Mouse (Mus musculus) left cerebral cortex, postnatal 10 days (tissue): ENCODE measurements around the gene Nucks1. TPM values are rescaled to one million over a fixed set of nuclear protein-coding genes. Genes with fewer than 3 reads are reported as not detected.

Experiments used
- DNase-seq, 2 experiments: peaks; one replicate each; pipeline ENCODE4 v3.0.0; 2021 to 2022; ENCODE audit warnings: low spot score in 2 of 2, mixed read lengths in 1 of 2; ENCODE audit errors: extremely low spot score in 1 of 2
- intact Hi-C: fragments of 180-260 bp; cut with DNase I; formaldehyde crosslinking; loops from one replicate; pipeline ENCODE4 v1.15.1; 2025
- total RNA-seq, 2 experiments: library from RNA; stranded (reverse); gene quantifications; 2 replicates each; pipeline ENCODE4 v1.2.3; 2021

The Nucks1 gene
- total RNA-seq, 2 experiments from 2014 or later = 204 to 210 TPM

GRCm38 (mm10) chr1:131910674-131911558, 582 bp downstream of the Nucks1 start:
- peak; percentile 37 to 87 for DNase-seq
- intact Hi-C loops = no loop called here

DNA sequence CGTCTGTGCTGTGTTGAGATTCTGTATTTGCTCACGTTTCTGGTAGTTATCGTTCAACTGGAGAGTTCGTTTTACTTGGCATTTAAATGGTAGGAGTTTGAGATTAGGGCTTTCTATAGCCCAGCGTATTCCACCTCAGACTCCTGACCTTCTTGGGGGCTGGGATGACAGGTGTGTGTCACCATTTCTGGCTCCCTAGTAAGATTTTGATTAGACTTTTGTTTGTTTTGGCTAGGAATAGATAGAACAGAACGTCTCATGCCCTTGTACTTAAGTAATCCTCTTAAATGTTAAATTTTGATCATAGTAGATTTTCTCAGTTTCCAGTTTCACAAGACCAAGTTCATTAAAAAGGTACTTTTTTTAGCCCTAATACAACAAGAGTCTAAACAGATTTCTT, 7.3 kb downstream of the Nucks1 start:
- DNase-seq = no peak
- intact Hi-C loops = loop anchor here (2.0 kb wide), 1 partner anchor 15 kb away; no protein-coding TSS in a partner anchor

- intact Hi-C loops = loop anchor here (2.0 kb wide), 1 partner anchor 14 kb away; no protein-coding TSS in a partner anchor
- no peak for DNase-seq
Measured at GRCm38 (mm10) chr1:131919052-131919451, 8.7 kb downstream of the Nucks1 start.

- intact Hi-C loops = no loop called here
- no peak for DNase-seq
Measured at GRCm38 (mm10) chr1:131922100-131922499, 11.8 kb downstream of the Nucks1 start.

DNA sequence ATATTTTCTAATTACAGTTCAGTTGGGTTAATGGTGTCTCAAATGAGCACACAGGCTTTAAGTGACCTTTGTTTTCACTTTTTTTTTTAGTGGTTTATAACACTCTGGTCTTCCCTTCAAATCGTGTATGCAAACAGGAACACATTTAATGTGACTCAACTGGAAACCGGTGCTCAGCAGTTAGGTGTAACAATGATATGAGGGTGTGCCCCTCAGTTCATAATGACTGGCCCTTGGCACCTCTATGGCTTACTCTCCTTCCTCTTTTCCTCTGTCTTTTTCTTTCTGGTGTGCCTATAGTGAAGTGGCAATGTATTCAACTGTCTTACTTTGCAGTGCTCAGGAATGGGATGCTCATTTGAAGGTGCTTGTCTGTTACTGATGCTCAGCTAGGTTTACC, 23.1 kb downstream of the Nucks1 start:
- intact Hi-C loops = loop anchor here (2.0 to 10.0 kb wide), 2 partner anchors 15 to 111 kb away; no protein-coding TSS in a partner anchor
- DNase-seq = no peak

GRCm38 (mm10) chr1:131937659-131938305, 27.4 kb downstream of the Nucks1 start:
- intact Hi-C loops = loop anchor here (10.0 kb wide), 1 partner anchor 107 kb away; no protein-coding TSS in a partner anchor
- peak; percentile 38 to 72 for DNase-seq

GRCm38 (mm10) chr1:131938811-131939210, 28.5 kb downstream of the Nucks1 start:
- intact Hi-C loops = loop anchor here (10.0 kb wide), 1 partner anchor 106 kb away; no protein-coding TSS in a partner anchor
- DNase-seq = peak in 1 of 2 experiments; percentile 44

DNA sequence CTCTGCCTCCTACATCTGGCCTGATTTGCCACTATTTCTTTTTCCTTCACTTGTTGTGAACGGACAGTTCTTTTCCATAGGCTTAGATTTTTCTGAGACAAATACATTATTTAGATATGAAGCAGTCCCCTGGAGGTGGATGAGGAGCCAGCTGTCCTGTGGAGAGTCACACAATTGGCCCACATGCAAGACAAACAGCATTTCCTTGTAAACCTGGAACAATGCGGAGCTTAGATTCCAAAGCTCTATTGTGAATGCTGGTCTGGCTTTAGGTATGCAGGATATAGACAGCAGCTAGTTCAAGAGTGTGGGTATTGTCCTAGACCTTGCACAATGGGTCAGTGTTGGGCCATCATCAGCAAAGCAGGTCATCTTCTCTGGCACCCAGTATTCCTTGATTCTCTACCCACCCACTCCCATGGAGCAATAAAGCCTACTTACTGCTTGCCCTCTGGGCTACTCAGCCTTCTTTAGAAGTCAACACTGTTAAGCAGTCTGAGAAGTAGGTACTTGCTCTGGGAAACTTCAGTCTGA, 30.4 kb downstream of the Nucks1 start:
- intact Hi-C loops = no loop called here

GRCm38 (mm10) chr1:131941501-131941900, 31.2 kb downstream of the Nucks1 start:
- no peak for DNase-seq
- intact Hi-C loops = no loop called here

More for the DNA sequence above, 30.4 kb downstream of the Nucks1 start:
- DNase-seq = no peak

- DNase-seq = no peak
- intact Hi-C loops = no loop called here
Measured at GRCm38 (mm10) chr1:131942621-131943590, 32.6 kb downstream of the Nucks1 start.

DNA sequence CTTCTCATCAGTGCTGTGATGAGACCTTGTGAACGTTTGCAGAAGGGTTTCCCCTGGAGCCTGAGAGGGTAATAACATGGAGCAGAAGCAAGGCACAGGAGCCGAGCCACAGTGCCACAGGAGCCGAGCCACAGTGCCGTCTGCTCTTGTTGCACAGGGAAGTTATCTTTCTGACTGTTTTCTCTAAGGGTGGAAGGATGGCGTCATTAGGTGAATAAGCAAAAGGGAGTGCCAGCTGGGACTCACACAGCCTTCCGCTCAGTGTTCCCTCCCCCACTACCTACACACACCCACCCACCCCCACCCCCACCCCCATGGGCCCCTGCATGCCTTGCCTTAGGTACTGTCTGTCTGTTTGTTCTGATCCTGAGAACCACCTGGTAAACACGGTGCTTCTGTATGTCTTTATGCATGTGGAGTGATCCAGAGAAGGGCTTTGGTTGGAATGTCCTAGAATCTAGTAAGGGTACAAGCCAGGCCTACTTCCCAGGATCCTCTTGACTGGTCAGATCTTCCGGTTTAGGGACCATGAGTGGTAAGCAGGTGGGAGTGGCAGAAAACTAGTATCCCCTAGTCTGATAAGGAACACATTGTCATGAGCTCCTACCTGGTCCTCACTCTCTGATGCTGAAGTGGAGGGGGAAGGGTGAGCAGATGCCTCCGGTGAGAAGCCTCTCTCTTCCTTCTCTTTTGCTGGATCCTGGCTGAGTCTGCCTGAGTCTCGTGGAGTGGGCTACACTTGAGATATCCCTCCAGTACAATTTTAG, 35.5 kb downstream of the Nucks1 start:
- intact Hi-C loops = no loop called here
- DNase-seq = no peak

DNA sequence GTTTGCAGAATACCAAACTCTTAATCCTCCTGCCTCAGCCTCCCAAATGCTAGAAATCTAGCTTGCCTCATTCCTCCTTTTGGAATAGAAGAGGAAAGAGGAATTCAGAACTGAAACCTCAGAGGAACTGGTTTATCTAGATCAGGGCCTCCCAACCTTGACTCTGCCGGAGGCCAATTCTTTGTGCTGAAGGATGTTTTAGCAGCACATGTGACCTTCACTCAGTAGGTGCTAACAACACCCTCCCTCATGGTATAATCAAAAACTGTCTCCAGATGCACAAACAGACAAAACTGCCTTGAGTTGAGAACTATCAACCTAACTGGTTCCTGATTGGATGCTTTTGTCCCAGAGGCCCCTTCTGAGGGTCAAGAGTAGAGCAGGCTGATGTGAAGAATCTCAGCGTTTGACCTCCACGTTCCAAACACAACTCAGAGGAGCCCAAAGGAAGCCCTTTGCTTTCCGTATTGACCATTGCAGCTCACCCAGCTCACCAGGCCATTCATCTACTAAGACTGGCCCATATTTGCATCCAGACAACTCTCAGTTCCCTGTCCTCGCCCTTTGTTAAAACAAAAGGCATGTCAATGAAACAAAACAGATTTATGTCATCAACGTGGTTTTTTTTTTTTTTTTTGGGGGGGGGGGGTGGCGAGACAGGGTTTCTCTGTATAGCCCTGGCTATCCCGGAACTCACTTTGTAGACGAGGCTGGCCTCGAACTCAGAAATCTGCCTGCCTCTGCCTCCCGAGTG, 36.3 kb downstream of the Nucks1 start:
- intact Hi-C loops = no loop called here
- no peak for DNase-seq

DNA sequence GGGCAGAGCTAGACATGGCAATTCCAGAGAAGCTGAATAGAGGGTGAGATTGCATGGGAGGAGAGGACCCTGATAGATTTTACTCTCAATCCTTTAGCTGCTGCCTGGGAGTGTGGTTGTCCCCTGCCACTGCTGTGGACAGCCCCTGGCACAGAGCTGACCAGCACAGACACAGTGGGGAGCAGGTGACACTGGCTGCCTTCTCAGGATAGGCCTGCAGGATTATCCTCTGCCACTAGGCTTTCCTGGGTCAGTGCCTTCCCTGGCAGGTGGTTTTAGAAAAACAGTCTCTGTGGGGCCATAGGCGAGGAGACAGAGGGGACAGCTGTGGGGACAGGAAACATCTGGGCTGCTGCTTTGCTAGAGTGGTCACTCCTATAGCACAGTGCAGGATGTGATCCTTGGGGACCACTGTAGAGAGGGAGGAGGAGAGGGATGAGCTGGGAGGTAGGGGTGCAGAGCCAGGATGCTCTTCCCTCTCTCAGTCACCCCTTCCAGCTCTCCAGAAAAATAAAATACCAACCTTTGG, 37.7 kb downstream of the Nucks1 start:
- intact Hi-C loops = no loop called here
- DNase-seq = no peak

DNA sequence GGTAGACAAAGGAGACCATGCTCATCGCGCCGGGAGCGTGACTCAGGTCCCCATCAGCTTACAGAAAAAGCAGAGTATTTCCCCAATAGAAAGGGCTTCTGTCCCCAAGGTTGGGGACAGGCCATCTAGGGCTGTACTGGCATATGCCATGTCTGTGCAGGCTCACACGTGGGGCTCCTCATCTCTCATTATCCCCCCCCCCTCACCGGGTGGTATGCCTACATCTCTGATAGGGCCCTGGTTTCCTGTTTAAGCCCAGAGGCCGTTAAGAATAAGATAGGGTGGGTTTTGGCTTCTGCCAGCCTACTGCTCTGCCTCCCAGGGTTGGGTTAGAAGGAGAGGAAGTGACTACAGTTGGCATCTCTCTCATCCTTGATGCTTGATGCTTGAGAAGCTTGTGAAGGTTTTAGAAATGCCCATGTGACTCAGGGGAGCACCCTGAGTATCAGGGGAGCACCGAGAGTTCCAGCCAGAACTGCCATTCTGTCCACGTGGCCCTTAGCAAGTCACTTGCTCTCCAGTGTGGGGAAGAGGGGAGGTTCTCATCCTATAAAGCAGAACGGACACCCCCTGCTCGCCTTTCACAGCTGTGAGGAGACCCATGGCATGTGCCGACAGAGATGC, 44.0 kb downstream of the Nucks1 start:
- no peak for DNase-seq
- intact Hi-C loops = no loop called here

- no peak for DNase-seq
- intact Hi-C loops = no loop called here
Measured at GRCm38 (mm10) chr1:131955131-131955757, 44.9 kb downstream of the Nucks1 start.

DNA sequence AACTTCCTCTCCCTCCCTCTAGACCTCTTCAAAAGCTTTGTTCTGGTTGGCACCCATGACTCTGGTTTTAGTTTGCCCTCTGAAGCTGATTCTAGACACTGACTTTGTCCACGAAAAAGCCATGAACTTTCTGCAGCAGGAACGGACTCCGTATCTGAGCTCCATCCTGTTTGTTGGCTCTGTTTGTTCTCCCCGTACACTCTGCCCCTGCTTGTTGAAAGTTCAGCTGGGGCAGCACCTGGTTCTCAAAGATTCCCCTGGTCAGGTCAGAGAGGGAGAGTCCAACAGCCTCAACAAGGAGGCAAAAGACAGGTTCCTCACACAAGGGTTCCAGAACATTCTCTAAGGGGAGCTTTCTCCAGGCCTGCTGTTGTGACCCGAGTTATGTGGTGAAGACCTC, 47.1 kb downstream of the Nucks1 start:
- DNase-seq = no peak
- intact Hi-C loops = no loop called here
